Mouse (Mus musculus): ENCODE results near the gene Pcsk4.

Pcsk4 gene

DNA sequence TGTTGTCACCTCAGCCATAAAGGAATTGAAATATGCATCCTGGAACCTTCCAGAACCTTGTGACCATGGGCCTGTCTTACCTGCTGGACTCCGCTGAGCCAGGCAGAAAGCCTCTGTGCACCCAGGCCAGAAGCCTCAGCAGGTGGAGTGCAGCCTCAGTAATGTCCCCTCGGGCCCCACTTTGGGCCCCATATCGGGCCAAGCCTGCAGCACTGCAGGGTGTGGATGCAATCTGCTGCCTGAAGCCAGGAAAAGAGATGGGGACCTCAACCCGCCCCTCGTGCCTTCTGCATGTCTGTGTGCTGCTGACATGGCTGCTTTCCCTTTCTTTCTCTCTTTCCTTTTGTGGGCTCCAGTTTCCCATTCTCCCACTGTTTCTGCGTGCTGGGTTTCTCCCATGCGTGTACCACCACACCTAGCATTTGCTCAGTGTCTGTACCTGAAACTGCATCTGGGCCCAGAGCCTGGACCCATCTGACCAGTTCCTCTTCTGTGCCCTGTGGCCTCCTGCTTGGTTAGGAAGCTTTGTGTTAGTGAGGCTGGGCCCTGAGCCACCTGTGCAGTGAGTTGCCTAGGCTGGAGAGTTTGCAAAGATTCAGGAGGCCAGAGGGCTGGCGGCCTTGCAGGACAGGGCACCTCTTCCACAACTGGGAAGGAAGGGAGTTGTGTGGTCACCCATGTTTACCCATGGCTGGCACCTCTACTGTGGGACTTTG is 57.3 kb downstream of the Pcsk4 start:
- DNase-seq (ENCODE audit: inconsistent ontology term) = no peak

All from Muller cell, postnatal 12 days (primary cell).